ENCODE assay signal across 14 mouse cellular contexts in the genomic region with DNA sequence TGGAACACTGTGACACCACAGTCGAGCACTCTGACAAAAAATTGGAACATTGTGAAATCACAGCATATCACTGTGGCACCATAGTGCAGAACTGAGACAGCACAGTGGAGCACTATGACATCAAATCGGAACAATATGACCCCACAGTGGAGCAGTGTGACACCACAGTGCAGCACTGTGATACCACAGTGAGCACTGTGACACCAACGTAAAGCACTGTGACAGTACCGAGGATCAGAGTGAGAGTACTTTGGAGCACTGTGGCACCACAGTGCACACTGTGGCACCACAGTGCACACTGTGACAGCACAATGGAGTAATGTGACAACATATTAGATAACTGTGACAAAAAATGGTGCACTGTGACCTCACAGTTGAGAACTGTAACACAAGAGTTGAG.
A peak's percentile ranks its signal among the peaks of the same experiment; 100 is the strongest.
DNase-seq lines count a peak whose midpoint lies in the region; ATAC-seq and TF ChIP-seq lines count a peak whose summit lies in the region.
"Had no signal": no experiment of that assay in that cellular context is flagged by ENCODE, and none has a peak within 500 bp of the region (broad histone marks: within the 10 kb centered on the region; RNA-seq: fewer than 3 reads in every experiment).

No protein-coding gene starts in this region.

- no peak overlapping the region for H3K4me2 ChIP-seq in heart, embryonic 11.5 days
- no peak overlapping the region for H3K4me2 ChIP-seq in kidney, embryonic 16.5 days (replicated peaks; ENCODE audit: low read depth, low read length)
- no peak overlapping the region for H3K4me2 ChIP-seq in midbrain, embryonic 14.5 days (ENCODE audit: low read length)
- no peak overlapping the region for H3K4me2 ChIP-seq in hindbrain, postnatal 0 days (ENCODE audit: low read depth, low read length)
- H3K4me2 ChIP-seq: limb, embryonic 15.5 days; lung, embryonic 14.5 days had no signal

- 67% methylated on average over 4 of the region's 4 CpGs for WGBS in heart, embryonic 11.5 days (ENCODE audit: insufficient replicate concordance)
- WGBS in kidney, embryonic 16.5 days = 78% methylated on average over 4 of the region's 4 CpGs
- 69% methylated on average over 4 of the region's 4 CpGs for WGBS in midbrain, embryonic 10.5 days
- WGBS in midbrain, embryonic 14.5 days = 76% methylated on average over 4 of the region's 4 CpGs
- WGBS in hindbrain, postnatal 0 days = 72% methylated on average over 4 of the region's 4 CpGs

- no peak overlapping the region for H3K4me3 ChIP-seq in heart, embryonic 11.5 days (ENCODE audit: low read depth, low read length)
- no peak overlapping the region for H3K4me3 ChIP-seq in kidney, embryonic 16.5 days (ENCODE audit: low read length)
- H3K4me3 ChIP-seq in midbrain, embryonic 10.5 days = no peak overlapping the region
- H3K4me3 ChIP-seq in midbrain, embryonic 14.5 days (replicated peaks; ENCODE audit: low read depth, low read length) = no peak overlapping the region
- H3K4me3 ChIP-seq in hindbrain, postnatal 0 days (ENCODE audit: low read length) = no peak overlapping the region
- H3K4me3 ChIP-seq: heart, adult 2 months; limb, embryonic 15.5 days had no signal

- peaks cover 57% of the 10 kb centered on the region for H3K9me3 ChIP-seq in heart, embryonic 11.5 days (replicated peaks; ENCODE audit: control insufficient read depth, low read length)
- H3K9me3 ChIP-seq in kidney, embryonic 16.5 days (ENCODE audit: low read length) = peaks cover 56% of the 10 kb centered on the region
- H3K9me3 ChIP-seq in midbrain, embryonic 10.5 days (replicated peaks) = peaks cover 59% of the 10 kb centered on the region
- peaks cover 55% of the 10 kb centered on the region for H3K9me3 ChIP-seq in midbrain, embryonic 14.5 days (ENCODE audit: control insufficient read depth, low read length)
- peaks cover 24% of the 10 kb centered on the region; the same call in 1 of the 2 replicates for H3K9me3 ChIP-seq in hindbrain, postnatal 0 days (ENCODE audit: low read length)

- no peaks in the 10 kb centered on the region for H3K36me3 ChIP-seq in heart, embryonic 11.5 days (ENCODE audit: control insufficient read depth, insufficient read depth, low read length)
- no peaks in the 10 kb centered on the region for H3K36me3 ChIP-seq in kidney, embryonic 16.5 days (ENCODE audit: insufficient read depth, low read length)
- no peaks in the 10 kb centered on the region for H3K36me3 ChIP-seq in midbrain, embryonic 10.5 days
- no peaks in the 10 kb centered on the region for H3K36me3 ChIP-seq in midbrain, embryonic 14.5 days (ENCODE audit: control insufficient read depth, insufficient read depth, low read length)
- no peaks in the 10 kb centered on the region for H3K36me3 ChIP-seq in hindbrain, postnatal 0 days (ENCODE audit: insufficient read depth, low read length)
- H3K36me3 ChIP-seq: limb, embryonic 15.5 days had no signal

- H3K4me1 ChIP-seq in heart, embryonic 11.5 days (ENCODE audit: control insufficient read depth, insufficient read depth, low read length) = no peaks in the 10 kb centered on the region
- no peaks in the 10 kb centered on the region for H3K4me1 ChIP-seq in kidney, embryonic 16.5 days (ENCODE audit: insufficient read depth, low read length)
- H3K4me1 ChIP-seq in midbrain, embryonic 10.5 days = no peaks in the 10 kb centered on the region
- no peaks in the 10 kb centered on the region for H3K4me1 ChIP-seq in midbrain, embryonic 14.5 days (ENCODE audit: control insufficient read depth, insufficient read depth, low read length)
- no peaks in the 10 kb centered on the region for H3K4me1 ChIP-seq in hindbrain, postnatal 0 days (ENCODE audit: insufficient read depth, low read length)
- H3K4me1 ChIP-seq: limb, embryonic 15.5 days had no signal

- no peaks in the 10 kb centered on the region for H3K27me3 ChIP-seq in heart, embryonic 11.5 days (ENCODE audit: control insufficient read depth, insufficient read depth, low read length)
- no peaks in the 10 kb centered on the region for H3K27me3 ChIP-seq in kidney, embryonic 16.5 days (ENCODE audit: insufficient read depth, low read length)
- no peaks in the 10 kb centered on the region for H3K27me3 ChIP-seq in midbrain, embryonic 10.5 days (ENCODE audit: low read depth, poor library complexity, severe bottlenecking)
- no peaks in the 10 kb centered on the region for H3K27me3 ChIP-seq in midbrain, embryonic 14.5 days (ENCODE audit: control insufficient read depth, insufficient read depth, low read length)
- no peaks in the 10 kb centered on the region for H3K27me3 ChIP-seq in hindbrain, postnatal 0 days (ENCODE audit: insufficient read depth, low read length)
- H3K27me3 ChIP-seq: CH12.LX; limb, embryonic 15.5 days had no signal

- DNase-seq in heart, adult 11 months = peak; percentile 70
- no peak for DNase-seq in kidney, postnatal 25 days
- peak; percentile 4 for DNase-seq in midbrain, embryonic 10.5 days (ENCODE audit: low spot score)
- no peak for DNase-seq in midbrain, embryonic 14.5 days
- no peak for DNase-seq in hindbrain, postnatal 0 days (ENCODE audit: low spot score)
- DNase-seq in layer of hippocampus, postnatal 36 days = no peak
- DNase-seq: adrenal gland, postnatal 14 days; cerebellum, adult 9-11 months; heart, adult 2 months; lung, embryonic 14.5 days had no signal

- TF ChIP-seq CTCF in hindbrain, postnatal 0 days (IDR thresholded peaks at IDR 0.05; ENCODE audit: low read depth) = no peak

- ATAC-seq in heart, embryonic 11.5 days (replicated peaks; ENCODE audit: insufficient number of reproducible peaks, low FRiP score, low TSS enrichment) = no peak
- 0 out of 2 replicates have a peak, but pooled peaks have one; percentile 50 for ATAC-seq in kidney, embryonic 16.5 days (ENCODE audit: low FRiP score, low TSS enrichment)
- ATAC-seq in midbrain, embryonic 14.5 days (ENCODE audit: low FRiP score, low TSS enrichment) = no peak
- peak; percentile 53; the same call in 1 of the 2 replicates for ATAC-seq in hindbrain, postnatal 0 days

- no peak overlapping the region for H3K9ac ChIP-seq in heart, embryonic 11.5 days (ENCODE audit: low read depth, low read length)
- no peak overlapping the region for H3K9ac ChIP-seq in kidney, embryonic 16.5 days (replicated peaks; ENCODE audit: low read length)
- no peak overlapping the region for H3K9ac ChIP-seq in midbrain, embryonic 14.5 days (replicated peaks; ENCODE audit: low read length)
- H3K9ac ChIP-seq in hindbrain, postnatal 0 days (replicated peaks; ENCODE audit: low read length) = no peak overlapping the region
- H3K9ac ChIP-seq: limb, embryonic 15.5 days; lung, embryonic 14.5 days had no signal

- H3K27ac ChIP-seq in heart, embryonic 11.5 days (ENCODE audit: low read depth, low read length) = no peak overlapping the region
- H3K27ac ChIP-seq in kidney, embryonic 16.5 days (ENCODE audit: low read length) = no peak overlapping the region
- H3K27ac ChIP-seq in midbrain, embryonic 10.5 days (replicated peaks) = no peak overlapping the region
- H3K27ac ChIP-seq in midbrain, embryonic 14.5 days (replicated peaks; ENCODE audit: low read depth, low read length) = no peak overlapping the region
- no peak overlapping the region for H3K27ac ChIP-seq in hindbrain, postnatal 0 days
- H3K27ac ChIP-seq: heart, adult 2 months; limb, embryonic 15.5 days had no signal

Comparison
In these comparisons a context has a peak if more than half of its experiments do, and no peak if none do; other contexts are left out.
1. DNase-seq: peak in heart, adult 11 months (single experiment) and midbrain, embryonic 10.5 days (single experiment); none in kidney, postnatal 25 days (0 of 2), midbrain, embryonic 14.5 days (single experiment), hindbrain, postnatal 0 days (single experiment) and layer of hippocampus, postnatal 36 days (0 of 2).
2. ATAC-seq: peak in kidney, embryonic 16.5 days (single experiment) and hindbrain, postnatal 0 days (single experiment); none in heart, embryonic 11.5 days (single experiment) and midbrain, embryonic 14.5 days (single experiment).